Mouse (Mus musculus): ENCODE measurements at regions not wholly inside any gene's neighbourhood (a gene's known extent, or its start where the extent isn't known, plus 50 kb on each side); places are given as distances from the start of the nearest gene placed in this dataset.

- no peaks in the 10 kb centered on the region for H3K36me3 ChIP-seq (ENCODE audit: control insufficient read depth in 1 of 2, insufficient read depth in 2 of 2, low read length in 2 of 2)
- H3K4me3 ChIP-seq (ENCODE audit: control insufficient read depth in 1 of 2, insufficient read depth in 1 of 2, low read depth in 2 of 2, low read length in 2 of 2): no peak overlapping the region
These were observed 98.3 kb downstream of the Klhl6 start for GRCm38 (mm10) chr16:19884535-19884934.

GRCm38 (mm10) chr16:19886596-19886995 is 96.2 kb downstream of the Klhl6 start:
- TF ChIP-seq TAL1 (IDR thresholded peaks at IDR 0.05; ENCODE audit: low read length) (no peak), NRF1 (IDR thresholded peaks at IDR 0.05; ENCODE audit: insufficient read depth, low read depth, low read length, poor library complexity, severe bottlenecking) (no peak), RAD21 (IDR thresholded peaks at IDR 0.05; ENCODE audit: low read depth, low read length) (no peak), HCFC1 (IDR thresholded peaks at IDR 0.05; ENCODE audit: low read depth, low read length) (no peak), TCF12 (IDR thresholded peaks at IDR 0.05; ENCODE audit: low read depth, low read length) (no peak), ETS1 (IDR thresholded peaks at IDR 0.05; ENCODE audit: low read depth, low read length) (no peak), GATA1 (IDR thresholded peaks at IDR 0.05; ENCODE audit: low read depth, low read length) (no peak), MAX (IDR thresholded peaks at IDR 0.05; ENCODE audit: low read length) (no peak), ELF1 (IDR thresholded peaks at IDR 0.05; ENCODE audit: low read depth, low read length) (no peak), RCOR1 (IDR thresholded peaks at IDR 0.05; ENCODE audit: low read depth, low read length) (no peak), MYC (IDR thresholded peaks at IDR 0.05; ENCODE audit: low read depth, low read length) (no peak), UBTF (IDR thresholded peaks at IDR 0.05; ENCODE audit: borderline replicate concordance, insufficient read depth, low read depth, low read length) (no peak), MYB (IDR thresholded peaks at IDR 0.05; ENCODE audit: low read depth, low read length) (no peak), ZMIZ1 (IDR thresholded peaks at IDR 0.05; ENCODE audit: low read depth, low read length) (no peak), SMC3 (IDR thresholded peaks at IDR 0.05; ENCODE audit: low read depth, low read length) (no peak)
- no peak for DNase-seq (ENCODE audit: low read depth, low spot score)

More at GRCm38 (mm10) chr16:19884535-19884934, 98.3 kb downstream of the Klhl6 start:
- Histone ChIP-seq H3K27me3 (ENCODE audit: control insufficient read depth in 1 of 2, insufficient read depth in 2 of 2, low read length in 2 of 2) (no peaks in the 10 kb centered on the region; a peak in 1 of 4 replicates), H3K4me1 (ENCODE audit: control insufficient read depth in 1 of 2, insufficient read depth in 2 of 2, low read length in 2 of 2) (no peaks in the 10 kb centered on the region), H3K79me2 (ENCODE audit: control insufficient read depth, insufficient read depth, low read length, poor library complexity) (no peaks in the 10 kb centered on the region), H3K27ac (ENCODE audit: control insufficient read depth, low read depth, low read length) (no peak overlapping the region), H3K9me3 (replicated peaks; ENCODE audit: insufficient read depth, low read length) (no peaks in the 10 kb centered on the region), H3K9ac (ENCODE audit: control insufficient read depth, low read depth, low read length, poor library complexity, severe bottlenecking) (no peak overlapping the region)
- DNase-seq (ENCODE audit: low read depth, low spot score): no peak
- TF ChIP-seq JUND (IDR thresholded peaks at IDR 0.05; ENCODE audit: low read depth, low read length) (no peak), ZC3H11A (IDR thresholded peaks at IDR 0.05; ENCODE audit: low read depth, low read length) (no peak), ETS1 (IDR thresholded peaks at IDR 0.05; ENCODE audit: low read depth, low read length) (no peak), MXI1 (IDR thresholded peaks at IDR 0.05; ENCODE audit: low read depth, low read length) (no peak), RAD21 (IDR thresholded peaks at IDR 0.05; ENCODE audit: low read depth, low read length) (no peak), GABPA (IDR thresholded peaks at IDR 0.05; ENCODE audit: low read depth, low read length) (no peak), SIN3A (IDR thresholded peaks at IDR 0.05; ENCODE audit: low read length) (no peak), NELFE (IDR thresholded peaks at IDR 0.05; ENCODE audit: low read depth, low read length) (no peak), MEF2A (IDR thresholded peaks at IDR 0.05; ENCODE audit: extremely low read depth, insufficient replicate concordance, low read depth, low read length, poor library complexity, severe bottlenecking) (no peak), EP300 (IDR thresholded peaks at IDR 0.05; ENCODE audit: low read depth in 1 of 2, low read length in 2 of 2) (no peak), TCF12 (IDR thresholded peaks at IDR 0.05; ENCODE audit: low read depth, low read length) (no peak)

More at GRCm38 (mm10) chr16:19886596-19886995, 96.2 kb downstream of the Klhl6 start:
- H3K9me3 ChIP-seq (replicated peaks; ENCODE audit: insufficient read depth, low read length): no peaks in the 10 kb centered on the region
- H3K36me3 ChIP-seq (ENCODE audit: control insufficient read depth in 1 of 2, insufficient read depth in 2 of 2, low read length in 2 of 2): no peaks in the 10 kb centered on the region
- no peak overlapping the region for H3K27ac ChIP-seq (ENCODE audit: control insufficient read depth, low read depth, low read length)
- H3K4me3 ChIP-seq (ENCODE audit: control insufficient read depth in 1 of 2, insufficient read depth in 1 of 2, low read depth in 2 of 2, low read length in 2 of 2): no peak overlapping the region
- H3K4me1 ChIP-seq (ENCODE audit: control insufficient read depth in 1 of 2, insufficient read depth in 2 of 2, low read length in 2 of 2): no peaks in the 10 kb centered on the region
- no peak overlapping the region for H3K9ac ChIP-seq (ENCODE audit: control insufficient read depth, low read depth, low read length, poor library complexity, severe bottlenecking)
- no peaks in the 10 kb centered on the region; a peak in 1 of 4 replicates for H3K27me3 ChIP-seq (ENCODE audit: control insufficient read depth in 1 of 2, insufficient read depth in 2 of 2, low read length in 2 of 2)
- no peaks in the 10 kb centered on the region for H3K79me2 ChIP-seq (ENCODE audit: control insufficient read depth, insufficient read depth, low read length, poor library complexity)

Data from MEL (cell line).